Mouse (Mus musculus) urinary bladder, postnatal 36 days (tissue): ENCODE results near the gene Kdr.
"Not testable (repeated sequence)": the region's sequence is repeated elsewhere in the genome, so short reads cannot be mapped to it uniquely, and the experiment has no call there.

Experiments used
- DNase-seq, 2 experiments: peaks; one replicate each; pipeline ENCODE4 v3.0.0; 2022; ENCODE audit warnings: low spot score in 2 of 2, mixed read lengths in 1 of 2

The Kdr gene

GRCm38 (mm10) chr5:75961741-75962469 lies 16.4 kb downstream of the Kdr start:
- no peak for DNase-seq

GRCm38 (mm10) chr5:75959809-75960208 lies 18.4 kb downstream of the Kdr start:
- no peak for DNase-seq

GRCm38 (mm10) chr5:75956526-75956925 lies 21.7 kb downstream of the Kdr start:
- DNase-seq: no peak

- DNase-seq: no peak
Observed at GRCm38 (mm10) chr5:75955876-75956275, 22.4 kb downstream of the Kdr start.

GRCm38 (mm10) chr5:75954778-75955330 lies 23.4 kb downstream of the Kdr start:
- DNase-seq: no peak

GRCm38 (mm10) chr5:75954218-75954617 lies 24.0 kb downstream of the Kdr start:
- DNase-seq: no peak

- no peak for DNase-seq
Observed at GRCm38 (mm10) chr5:75952131-75952795, 26.0 kb downstream of the Kdr start.

- DNase-seq: no peak
Observed at GRCm38 (mm10) chr5:75950866-75951265, 27.4 kb downstream of the Kdr start.

GRCm38 (mm10) chr5:75945394-75945793 lies 32.9 kb downstream of the Kdr start:
- no peak for DNase-seq

- DNase-seq: no peak
Observed at GRCm38 (mm10) chr5:75943301-75943700, 35.0 kb downstream of the Kdr start.

GRCm38 (mm10) chr5:75941775-75942580 lies 36.3 kb downstream of the Kdr start:
- DNase-seq: no peak

- no peak for DNase-seq
Observed at GRCm38 (mm10) chr5:75939144-75939732, 39.0 kb downstream of the Kdr start.

- no peak for DNase-seq
Observed at GRCm38 (mm10) chr5:75938012-75938411, 40.2 kb downstream of the Kdr start.

GRCm38 (mm10) chr5:75936223-75936622 lies 42.0 kb downstream of the Kdr start:
- no peak for DNase-seq

GRCm38 (mm10) chr5:75935225-75935624 lies 43.0 kb downstream of the Kdr start:
- no peak for DNase-seq

- no peak for DNase-seq
Observed at GRCm38 (mm10) chr5:75934201-75934600, 44.1 kb downstream of the Kdr start.

- DNase-seq: peak; percentile 21 to 71
Observed at GRCm38 (mm10) chr5:75933521-75934044, 44.7 kb downstream of the Kdr start.

GRCm38 (mm10) chr5:75931458-75931857 lies 46.8 kb downstream of the Kdr start:
- not testable (repeated sequence) for DNase-seq

- DNase-seq: peak in 1 of 2 experiments; percentile 17
Observed at GRCm38 (mm10) chr5:75929960-75930359, 48.3 kb downstream of the Kdr start.

- peak in 1 of 2 experiments; percentile 12 for DNase-seq
Observed at GRCm38 (mm10) chr5:75922677-75923076, 55.6 kb downstream of the Kdr start.

GRCm38 (mm10) chr5:75921730-75922387 lies 56.4 kb downstream of the Kdr start:
- DNase-seq: no peak
